Mouse (Mus musculus): ENCODE data around the gene Ndufaf3.

- no peak for TF ChIP-seq CTCF (IDR thresholded peaks at IDR 0.05; ENCODE audit: control insufficient read depth, insufficient read depth, low read length)
- no peak for TF ChIP-seq POLR2A (IDR thresholded peaks at IDR 0.05; ENCODE audit: borderline replicate concordance, control insufficient read depth, low read depth, low read length)
Measured at GRCm38 (mm10) chr9:108517931-108518332, 49.3 kb downstream of the Ndufaf3 start.
